Comparison of ENCODE assay signal across 8 mouse cellular contexts in the genomic region with DNA sequence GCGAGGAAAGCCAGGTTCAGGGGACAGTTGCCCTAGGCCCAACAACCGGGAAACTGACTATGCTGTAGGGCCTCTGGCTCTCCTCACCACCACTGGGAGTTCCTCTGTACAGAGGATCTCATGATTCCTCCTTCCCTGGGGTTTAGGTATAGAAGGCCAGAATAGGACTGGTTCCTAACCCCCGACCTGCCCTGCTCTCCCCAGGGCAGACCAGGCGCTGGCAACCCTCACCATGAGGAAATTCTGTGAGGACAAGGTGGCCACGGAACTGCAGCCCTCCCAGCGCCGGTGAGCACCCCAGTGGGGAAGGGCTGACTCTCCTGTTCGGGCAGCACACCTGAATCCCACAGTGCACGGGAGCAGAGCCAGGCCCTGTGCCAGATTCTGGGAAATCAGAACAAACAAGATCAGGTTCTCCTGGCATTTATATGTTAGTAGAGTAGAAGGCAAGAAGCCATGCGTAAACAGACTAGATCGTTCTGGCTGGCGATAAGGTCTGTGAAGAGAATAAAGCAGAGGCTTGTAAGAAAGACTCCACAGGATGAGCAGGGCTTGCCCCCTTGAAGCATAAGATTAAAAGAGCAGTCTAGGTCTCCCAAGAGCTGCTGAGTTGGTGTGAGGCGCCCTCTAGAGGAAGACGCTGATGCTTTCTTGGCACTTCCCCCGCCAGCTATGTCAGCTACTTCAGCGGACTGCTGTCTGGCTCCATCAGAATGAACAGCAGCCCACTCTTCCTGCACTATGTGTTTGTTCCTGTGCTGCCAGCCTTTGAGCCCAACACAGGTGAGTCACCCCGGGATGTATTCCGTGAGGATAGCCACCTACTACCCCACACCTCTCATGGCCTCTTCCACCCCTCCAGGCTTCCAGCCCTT. TPM values are rescaled to one million over a fixed set of nuclear protein-coding genes. Genes with fewer than 3 reads are reported as not detected.
A peak's percentile ranks its signal among the peaks of the same experiment; 100 is the strongest.
DNase-seq lines count a peak whose midpoint lies in the region; ATAC-seq and TF ChIP-seq lines count a peak whose summit lies in the region.

No protein-coding gene starts in this region.

- no peak overlapping the region for H3K4me2 ChIP-seq in liver, embryonic 12.5 days
- no peak overlapping the region for H3K4me2 ChIP-seq in hindbrain, postnatal 0 days (ENCODE audit: low read depth, low read length)

- no peak overlapping the region for H3K4me3 ChIP-seq in liver, embryonic 12.5 days
- H3K4me3 ChIP-seq in hindbrain, postnatal 0 days (ENCODE audit: low read length): no peak overlapping the region
- H3K4me3 ChIP-seq in left cerebral cortex, adult 2 months: no peak overlapping the region

- no peak for ATAC-seq in liver, embryonic 12.5 days
- peak; percentile 50 for ATAC-seq in hindbrain, postnatal 0 days
- ATAC-seq in megakaryocyte-erythroid progenitor cell, adult 5-6 weeks (replicated peaks; ENCODE audit: low FRiP score, low TSS enrichment, poor library complexity, severe bottlenecking): peak; percentile 43; the same call in 1 of the 2 replicates

- intact Hi-C loops in left cerebral cortex, adult 2 months (cut with DNase I): loop anchor here (2.0 kb wide), 1 partner anchor 34 kb away; no protein-coding TSS in a partner anchor

- no peak overlapping the region for H3K9ac ChIP-seq in liver, embryonic 12.5 days
- no peak overlapping the region for H3K9ac ChIP-seq in hindbrain, postnatal 0 days (replicated peaks; ENCODE audit: low read length)

- H3K4me1 ChIP-seq in liver, embryonic 12.5 days: peaks cover 36% of the 10 kb centered on the region
- H3K4me1 ChIP-seq in hindbrain, postnatal 0 days (ENCODE audit: insufficient read depth, low read length): peaks cover 15% of the 10 kb centered on the region

- H3K9me3 ChIP-seq in liver, embryonic 12.5 days (replicated peaks): no peaks in the 10 kb centered on the region
- no peaks in the 10 kb centered on the region for H3K9me3 ChIP-seq in hindbrain, postnatal 0 days (ENCODE audit: low read length)

- WGBS in liver, embryonic 12.5 days (ENCODE audit: insufficient replicate concordance): 49% methylated on average over 18 of the region's 18 CpGs
- 44% methylated on average over 18 of the region's 18 CpGs for WGBS in hindbrain, postnatal 0 days

- peak; percentile 74 for DNase-seq in liver
- peak; percentile 74 for DNase-seq in cerebellum, adult 11-12 months
- DNase-seq in frontal cortex, adult 2 months (ENCODE audit: extremely low spot score in 1 of 2, low spot score in 1 of 2): peak; percentile 67 to 90
- DNase-seq in hindbrain, postnatal 0 days (ENCODE audit: low spot score): peak; percentile 90
- peak; percentile 79 to 81 for DNase-seq in left cerebral cortex, adult 2 months (ENCODE audit: extremely low spot score in 1 of 2, low spot score in 2 of 2)
- DNase-seq in spleen, postnatal 36 days (ENCODE audit: low spot score in 2 of 2): peak; percentile 54 to 59

- peaks cover 20% of the 10 kb centered on the region; the same call in 1 of the 2 replicates for H3K36me3 ChIP-seq in liver, embryonic 12.5 days
- H3K36me3 ChIP-seq in hindbrain, postnatal 0 days (ENCODE audit: insufficient read depth, low read length): no peaks in the 10 kb centered on the region

- peaks cover 50% of the 10 kb centered on the region for H3K27me3 ChIP-seq in liver, embryonic 12.5 days (replicated peaks)
- H3K27me3 ChIP-seq in hindbrain, postnatal 0 days (ENCODE audit: insufficient read depth, low read length): no peaks in the 10 kb centered on the region

- TF ChIP-seq CTCF in hindbrain, postnatal 0 days (IDR thresholded peaks at IDR 0.05; ENCODE audit: low read depth): peak; percentile 82
- TF ChIP-seq CTCF in left cerebral cortex, adult 2 months (IDR thresholded peaks at IDR 0.05): peak; percentile 84

- H3K27ac ChIP-seq in liver, embryonic 12.5 days: no peak overlapping the region
- H3K27ac ChIP-seq in hindbrain, postnatal 0 days: peak overlapping the region; percentile 22; the same call in 1 of the 2 replicates
- no peak overlapping the region for H3K27ac ChIP-seq in left cerebral cortex, adult 2 months

RNA-seq across cellular contexts. Expression of a gene that starts 8.7 kb away (rescaled TPM):
- polyA plus RNA-seq in liver, embryonic 12.5 days (2016; fragmentation: Nextera tagmentation; extraction: Ambion mirVana): 6.4 and 9.2 TPM in 2 replicates
- polyA plus RNA-seq in frontal cortex, adult 2 months (2012; rRNA removed): 28.0 and 29.5 TPM in 2 replicates
- total RNA-seq in hindbrain, postnatal 0 days (2014; rRNA removed): 9.2 TPM in 2 replicates
- 5.5 and 6.2 TPM in 2 replicates for polyA plus RNA-seq in hindbrain, postnatal 0 days (2015; fragmentation: Nextera tagmentation; extraction: Ambion mirVana)
- total RNA-seq in left cerebral cortex, adult 2 months (2021): 10 to 100 TPM; 16.4 to 22.8 TPM
- total RNA-seq in megakaryocyte-erythroid progenitor cell, adult 5-6 weeks (2014; fragmentation: Nextera tagmentation): not detected in 2 replicates
- total RNA-seq in megakaryocyte-erythroid progenitor cell, adult 5-6 weeks (2017): not detected in 2 replicates

RNA-seq across cellular contexts. Expression of a gene that starts 27.1 kb away (rescaled TPM):
- polyA plus RNA-seq in liver, embryonic 12.5 days (2016; fragmentation: Nextera tagmentation; extraction: Ambion mirVana): 14.9 and 15.0 TPM in 2 replicates
- 127 and 136 TPM in 2 replicates for polyA plus RNA-seq in frontal cortex, adult 2 months (2012; rRNA removed)
- total RNA-seq in hindbrain, postnatal 0 days (2014; rRNA removed): 113 and 118 TPM in 2 replicates
- polyA plus RNA-seq in hindbrain, postnatal 0 days (2015; fragmentation: Nextera tagmentation; extraction: Ambion mirVana): 98.6 and 110 TPM in 2 replicates
- 100 to 1,000 TPM; 152 TPM for total RNA-seq in left cerebral cortex, adult 2 months (2021)
- total RNA-seq in megakaryocyte-erythroid progenitor cell, adult 5-6 weeks (2014; fragmentation: Nextera tagmentation): 19.6 and 21.5 TPM in 2 replicates
- 14.4 and 18.7 TPM in 2 replicates for total RNA-seq in megakaryocyte-erythroid progenitor cell, adult 5-6 weeks (2017)

RNA-seq across cellular contexts. Expression of a gene that starts 35.3 kb away (rescaled TPM):
- 0.72 and 1.1 TPM in 2 replicates for polyA plus RNA-seq in liver, embryonic 12.5 days (2016; fragmentation: Nextera tagmentation; extraction: Ambion mirVana)
- polyA plus RNA-seq in frontal cortex, adult 2 months (2012; rRNA removed): 46.3 and 51.8 TPM in 2 replicates
- total RNA-seq in hindbrain, postnatal 0 days (2014; rRNA removed): 5.6 and 12.8 TPM in 2 replicates
- polyA plus RNA-seq in hindbrain, postnatal 0 days (2015; fragmentation: Nextera tagmentation; extraction: Ambion mirVana): 9.7 and 11.5 TPM in 2 replicates
- total RNA-seq in left cerebral cortex, adult 2 months (2021): 10 to 100 TPM; 57.4 to 64.8 TPM
- not detected in 2 replicates for total RNA-seq in megakaryocyte-erythroid progenitor cell, adult 5-6 weeks (2014; fragmentation: Nextera tagmentation)
- not detected in 2 replicates for total RNA-seq in megakaryocyte-erythroid progenitor cell, adult 5-6 weeks (2017)

RNA-seq across cellular contexts. Expression of a gene that starts 35.3 kb away (rescaled TPM):
- 91.7 and 91.8 TPM in 2 replicates for polyA plus RNA-seq in liver, embryonic 12.5 days (2016; fragmentation: Nextera tagmentation; extraction: Ambion mirVana)
- polyA plus RNA-seq in frontal cortex, adult 2 months (2012; rRNA removed): 108 and 115 TPM in 2 replicates
- total RNA-seq in hindbrain, postnatal 0 days (2014; rRNA removed): 114 and 121 TPM in 2 replicates
- 63.4 and 65.1 TPM in 2 replicates for polyA plus RNA-seq in hindbrain, postnatal 0 days (2015; fragmentation: Nextera tagmentation; extraction: Ambion mirVana)
- total RNA-seq in left cerebral cortex, adult 2 months (2021): 100 to 1,000 TPM; 163 to 167 TPM
- 328 and 355 TPM in 2 replicates for total RNA-seq in megakaryocyte-erythroid progenitor cell, adult 5-6 weeks (2014; fragmentation: Nextera tagmentation)
- 527 and 549 TPM in 2 replicates for total RNA-seq in megakaryocyte-erythroid progenitor cell, adult 5-6 weeks (2017)

RNA-seq across cellular contexts. Expression of a gene that starts 41.4 kb away (rescaled TPM):
- 28.3 and 29.8 TPM in 2 replicates for polyA plus RNA-seq in liver, embryonic 12.5 days (2016; fragmentation: Nextera tagmentation; extraction: Ambion mirVana)
- 0.16 and 0.25 TPM in 2 replicates for polyA plus RNA-seq in frontal cortex, adult 2 months (2012; rRNA removed)
- total RNA-seq in hindbrain, postnatal 0 days (2014; rRNA removed): 0.16 TPM in 1 of 2 replicates, not detected in the other
- 0.09 TPM in 1 of 2 replicates, not detected in the other for polyA plus RNA-seq in hindbrain, postnatal 0 days (2015; fragmentation: Nextera tagmentation; extraction: Ambion mirVana)
- total RNA-seq in left cerebral cortex, adult 2 months (2021): under 1 TPM in 1 of 2 experiments, not detected in 1; 0.26 TPM
- total RNA-seq in megakaryocyte-erythroid progenitor cell, adult 5-6 weeks (2014; fragmentation: Nextera tagmentation): 12.8 and 15.4 TPM in 2 replicates
- total RNA-seq in megakaryocyte-erythroid progenitor cell, adult 5-6 weeks (2017): 8.9 and 11.2 TPM in 2 replicates
